Mouse (Mus musculus) hindbrain, embryonic 13.5 days (tissue): ENCODE results near the gene Pcgf1. TPM values are rescaled to one million over a fixed set of nuclear protein-coding genes. Genes with fewer than 3 reads are reported as not detected.

Experiments used
- ATAC-seq: fragments of 200-750 bp; cut with Nextera tagmentation; 2 replicates; pipeline ENCODE4 v1.8.0; 2017; ENCODE audit warnings: moderate TSS enrichment; ENCODE audit not compliant: low FRiP score
- H3K27ac ChIP-seq: fragments of 300-500 bp; sonication (generic); 2 replicates; pipeline ENCODE4 v1.5.1; 2015; ENCODE audit warnings: inconsistent platforms, mild to moderate bottlenecking, moderate library complexity
- H3K27me3 ChIP-seq: fragments of 300-500 bp; sonication (generic); 2 replicates; pipeline ENCODE4 v1.6.1; 2015; ENCODE audit warnings: mild to moderate bottlenecking, inconsistent platforms
- H3K36me3 ChIP-seq: fragments of 300-500 bp; sonication (generic); 2 replicates; pipeline ENCODE4 v1.6.1; 2015; ENCODE audit warnings: mild to moderate bottlenecking, inconsistent platforms
- H3K4me1 ChIP-seq: fragments of 300-500 bp; sonication (generic); replicated peaks from 2 replicates; pipeline ENCODE4 v1.6.1; 2015; ENCODE audit warnings: inconsistent platforms
- H3K4me2 ChIP-seq: fragments of 300-500 bp; sonication (generic); 2 replicates; pipeline ENCODE4 v1.6.1; 2015; ENCODE audit warnings: inconsistent platforms, mild to moderate bottlenecking, moderate library complexity
- H3K4me3 ChIP-seq: fragments of 300-500 bp; sonication (generic); 2 replicates; pipeline ENCODE4 v1.5.1; 2015; ENCODE audit warnings: mild to moderate bottlenecking, inconsistent platforms
- H3K9ac ChIP-seq: fragments of 300-500 bp; sonication (generic); 2 replicates; pipeline ENCODE4 v1.6.1; 2015; ENCODE audit warnings: mild to moderate bottlenecking, inconsistent platforms
- H3K9me3 ChIP-seq: fragments of 300-500 bp; sonication (generic); 2 replicates; pipeline ENCODE4 v1.6.1; 2016; ENCODE audit warnings: inconsistent platforms
- WGBS: fragments of 180-500 bp; shearing (Covaris S2); methylation state at CpG from one replicate; pipeline ENCODE4 v1.1.7; 2015; 5-methylcytosine and 5-hydroxymethylcytosine counted together
- polyA plus RNA-seq: library from polyadenylated mRNA; unstranded; fragments of >200 nt; fragmentation: Nextera tagmentation; extraction: Ambion mirVana; gene quantifications from 2 replicates; pipeline ENCODE4 v1.2.1, GENCODE M21; 2015

Gene Pcgf1
- polyA plus RNA-seq, 1 experiment from 2014 or later, result 47.1 TPM

- no peaks in the 10 kb centered on the region for H3K4me1 ChIP-seq
- WGBS, result 92% methylated on average over 5 of the region's 5 CpGs
- ATAC-seq, result no peak
These were observed 33.7 kb upstream of the Pcgf1 start for GRCm38 (mm10) chr6:83043993-83044392.

GRCm38 (mm10) chr6:83044742-83045141, 32.9 kb upstream of the Pcgf1 start:
- ATAC-seq, result no peak
- H3K9ac ChIP-seq, result no peak overlapping the region
- H3K27ac ChIP-seq, result no peak overlapping the region
- WGBS, result 80% methylated on average over 9 of the region's 9 CpGs
- H3K27me3 ChIP-seq, result no peaks in the 10 kb centered on the region
- H3K4me1 ChIP-seq, result no peaks in the 10 kb centered on the region
- no peak overlapping the region for H3K4me2 ChIP-seq
- H3K36me3 ChIP-seq, result no peaks in the 10 kb centered on the region
- H3K9me3 ChIP-seq, result no peaks in the 10 kb centered on the region
- H3K4me3 ChIP-seq, result no peak overlapping the region

More at GRCm38 (mm10) chr6:83043993-83044392, 33.7 kb upstream of the Pcgf1 start:
- no peak overlapping the region for H3K9ac ChIP-seq
- H3K27me3 ChIP-seq, result no peaks in the 10 kb centered on the region
- H3K4me2 ChIP-seq, result no peak overlapping the region
- H3K36me3 ChIP-seq, result no peaks in the 10 kb centered on the region
- no peaks in the 10 kb centered on the region for H3K9me3 ChIP-seq
- H3K4me3 ChIP-seq, result no peak overlapping the region
- no peak overlapping the region for H3K27ac ChIP-seq

- H3K4me2 ChIP-seq, result no peak overlapping the region
- H3K4me3 ChIP-seq, result no peak overlapping the region
- no peak overlapping the region for H3K9ac ChIP-seq
- H3K36me3 ChIP-seq, result peaks cover 15% of the 10 kb centered on the region
- H3K27ac ChIP-seq, result no peak overlapping the region
- H3K4me1 ChIP-seq, result peaks cover 15% of the 10 kb centered on the region
- no peaks in the 10 kb centered on the region for H3K9me3 ChIP-seq
- 73% methylated on average over 10 of the region's 10 CpGs for WGBS
- H3K27me3 ChIP-seq, result no peaks in the 10 kb centered on the region
- ATAC-seq, result no peak
These were observed 28.3 kb upstream of the Pcgf1 start for GRCm38 (mm10) chr6:83049367-83049766.

- 3% methylated on average over 26 of the region's 26 CpGs for WGBS
- Histone ChIP-seq H3K27ac (peak overlapping the region; percentile 92), H3K27me3 (no peaks in the 10 kb centered on the region), H3K4me3 (peak overlapping the region; percentile 98), H3K9ac (peak overlapping the region; percentile 95), H3K4me2 (peak overlapping the region; percentile 91), H3K36me3 (peaks cover 38% of the 10 kb centered on the region), H3K9me3 (no peaks in the 10 kb centered on the region), H3K4me1 (peaks cover 31% of the 10 kb centered on the region)
- ATAC-seq, result peak; percentile 2; the same call in 1 of the 2 replicates
These were observed 24.3 kb upstream of the Pcgf1 start for GRCm38 (mm10) chr6:83053136-83053960.

GRCm38 (mm10) chr6:83054074-83054851, 23.4 kb upstream of the Pcgf1 start, which contains the start of gene Aup1:
Gene Aup1, plus strand, starts transcription at chr6:83054521.
- ATAC-seq, result peak; percentile 97
- peak within 1 kb of the TSS; percentile 92 for H3K27ac ChIP-seq
- peaks cover under 1% of the 10 kb centered on the region; the same call in 1 of the 2 replicates for H3K27me3 ChIP-seq
- peak within 1 kb of the TSS; percentile 91 for H3K4me2 ChIP-seq
- peaks cover 31% of the 10 kb centered on the region for H3K4me1 ChIP-seq
- H3K9ac ChIP-seq, result peak within 1 kb of the TSS; percentile 95
- under 1% methylated on average over 64 of the region's 64 CpGs for WGBS
- peaks cover 39% of the 10 kb centered on the region for H3K36me3 ChIP-seq
- peak within 1 kb of the TSS; percentile 98 for H3K4me3 ChIP-seq
- H3K9me3 ChIP-seq, result no peaks in the 10 kb centered on the region

- H3K9ac ChIP-seq, result peak within 1 kb of the TSS; percentile 95
- H3K4me1 ChIP-seq, result peaks cover 31% of the 10 kb centered on the region
- under 1% methylated on average over 50 of the region's 50 CpGs for WGBS
- H3K4me3 ChIP-seq, result peak within 1 kb of the TSS; percentile 98
- peak within 1 kb of the TSS; percentile 91 for H3K4me2 ChIP-seq
- H3K36me3 ChIP-seq, result peaks cover 39% of the 10 kb centered on the region
- no peaks in the 10 kb centered on the region for H3K9me3 ChIP-seq
- H3K27me3 ChIP-seq, result peaks cover 7% of the 10 kb centered on the region; the same call in 1 of the 2 replicates
- peak within 1 kb of the TSS; percentile 92 for H3K27ac ChIP-seq
- ATAC-seq, result peak; percentile 52; the same call in 1 of the 2 replicates
These were observed 22.7 kb upstream of the Pcgf1 start, which contains the start of gene Htra2 for GRCm38 (mm10) chr6:83054871-83055431. Gene Htra2, minus strand, starts transcription at chr6:83055273.

GRCm38 (mm10) chr6:83057790-83058189, 19.9 kb upstream of the Pcgf1 start, which contains the start of gene Dqx1:
Gene Dqx1, plus strand, starts transcription at chr6:83057844.
- H3K9ac ChIP-seq, result 0 out of 2 replicates have a peak within 1 kb of the TSS, but pooled peaks have one; percentile 13
- peaks cover 35% of the 10 kb centered on the region for H3K27me3 ChIP-seq
- peaks cover 24% of the 10 kb centered on the region for H3K36me3 ChIP-seq
- 57% methylated on average over 3 of the region's 3 CpGs for WGBS
- no peak within 1 kb of the TSS for H3K4me2 ChIP-seq
- ATAC-seq, result no peak
- H3K9me3 ChIP-seq, result no peaks in the 10 kb centered on the region
- no peak within 1 kb of the TSS for H3K27ac ChIP-seq
- H3K4me3 ChIP-seq, result no peak within 1 kb of the TSS
- H3K4me1 ChIP-seq, result peaks cover 26% of the 10 kb centered on the region

- peaks cover 24% of the 10 kb centered on the region for H3K36me3 ChIP-seq
- no peak overlapping the region for H3K4me3 ChIP-seq
- ATAC-seq, result no peak
- no peaks in the 10 kb centered on the region for H3K9me3 ChIP-seq
- H3K4me2 ChIP-seq, result no peak overlapping the region
- H3K27me3 ChIP-seq, result peaks cover 44% of the 10 kb centered on the region
- whole genome bisulfite sequencing, result 87% methylated on average over 2 of the region's 2 CpGs
- H3K4me1 ChIP-seq, result peaks cover 16% of the 10 kb centered on the region
- H3K9ac ChIP-seq, result 0 out of 2 replicates have a peak overlapping the region, but pooled peaks have one; percentile 13
- H3K27ac ChIP-seq, result no peak overlapping the region
These were observed 18.9 kb upstream of the Pcgf1 start for GRCm38 (mm10) chr6:83058725-83059124.

- WGBS, result 49% methylated on average over 8 of the region's 8 CpGs
- Histone ChIP-seq H3K9me3 (no peaks in the 10 kb centered on the region), H3K27me3 (peaks cover 99% of the 10 kb centered on the region)
These were observed 11.7 kb upstream of the Pcgf1 start for GRCm38 (mm10) chr6:83065995-83066394.

GRCm38 (mm10) chr6:83066441-83066840, 11.2 kb upstream of the Pcgf1 start:
- Histone ChIP-seq H3K4me3 (no peak overlapping the region), H3K4me1 (peaks cover 27% of the 10 kb centered on the region), H3K9ac (no peak overlapping the region), H3K27me3 (peaks cover 99% of the 10 kb centered on the region), H3K36me3 (no peaks in the 10 kb centered on the region), H3K9me3 (no peaks in the 10 kb centered on the region), H3K4me2 (no peak overlapping the region), H3K27ac (no peak overlapping the region)
- ATAC-seq, result no peak
- 29% methylated on average over 6 of the region's 6 CpGs for WGBS

More at GRCm38 (mm10) chr6:83065995-83066394, 11.7 kb upstream of the Pcgf1 start:
- Histone ChIP-seq H3K4me2 (no peak overlapping the region), H3K4me1 (peaks cover 23% of the 10 kb centered on the region), H3K4me3 (no peak overlapping the region), H3K9ac (no peak overlapping the region), H3K36me3 (no peaks in the 10 kb centered on the region), H3K27ac (no peak overlapping the region)
- ATAC-seq, result no peak

- Histone ChIP-seq H3K27me3 (peaks cover 99% of the 10 kb centered on the region), H3K27ac (no peak overlapping the region), H3K9me3 (no peaks in the 10 kb centered on the region), H3K36me3 (no peaks in the 10 kb centered on the region), H3K4me2 (no peak overlapping the region), H3K9ac (no peak overlapping the region), H3K4me1 (peaks cover 28% of the 10 kb centered on the region), H3K4me3 (peak overlapping the region; percentile 23)
- WGBS, result 3% methylated on average over 8 of the region's 8 CpGs
- ATAC-seq, result no peak
These were observed 9.4 kb upstream of the Pcgf1 start for GRCm38 (mm10) chr6:83068221-83068620.
